8 mouse cellular contexts compared by ENCODE assay signal in the genomic region with DNA sequence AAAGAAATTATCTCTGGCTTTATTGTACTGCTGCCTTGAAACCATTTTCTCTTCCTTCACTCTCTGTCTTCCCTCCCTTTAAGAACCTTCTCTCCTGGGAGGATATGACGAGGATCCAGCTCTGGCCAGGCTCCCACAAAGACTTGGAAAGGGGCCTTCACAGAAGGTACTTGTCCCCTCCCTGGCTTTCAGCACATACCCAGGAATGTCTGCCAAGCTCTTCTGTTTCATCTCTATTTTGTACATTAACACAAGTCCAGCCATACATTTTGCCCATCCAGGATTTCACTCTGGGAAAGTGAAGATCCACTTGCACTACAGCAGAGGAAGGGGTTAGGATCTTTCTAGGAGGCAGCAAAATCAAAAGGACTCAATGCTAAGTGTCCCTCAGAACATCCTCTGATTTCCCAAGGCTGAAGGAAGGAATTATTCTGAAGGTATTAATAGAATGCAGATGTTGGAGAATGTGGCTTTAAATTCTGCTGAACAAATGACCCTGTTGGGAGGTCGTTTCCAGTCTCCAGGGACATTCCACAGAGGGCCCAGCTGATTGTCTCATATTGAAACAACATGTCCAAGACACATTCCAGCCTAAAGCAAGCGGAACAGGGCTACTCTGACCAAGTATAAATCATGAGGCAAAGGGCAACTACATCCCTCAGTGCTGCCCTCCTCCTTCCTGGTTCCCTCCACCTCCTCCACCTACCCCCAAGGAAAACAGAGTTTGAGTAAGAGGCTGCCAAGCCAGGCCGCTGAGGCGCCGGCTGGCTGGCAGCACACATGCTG.
DNase-seq lines count a peak whose midpoint lies in the region; ATAC-seq and TF ChIP-seq lines count a peak whose summit lies in the region.

No protein-coding gene starts in this region.

- TF ChIP-seq CTCF in testis, adult 2 months (IDR thresholded peaks at IDR 0.05; ENCODE audit: control insufficient read depth, insufficient read depth, insufficient replicate concordance, low read depth, low read length): no peak

- peak; percentile 2 for DNase-seq in forebrain, embryonic 14.5 days (ENCODE audit: low spot score)
- DNase-seq in embryo, embryonic 10 days (ENCODE audit: low spot score): peak; percentile 80
- peak; percentile 75 for DNase-seq in limb, embryonic 10.5 days (ENCODE audit: low spot score)
- no peak for DNase-seq in left cerebral cortex, adult 8-10 months (ENCODE audit: low spot score in 2 of 2)

- TF ChIP-seq POLR2A in testis, adult 2 months (IDR thresholded peaks at IDR 0.05; ENCODE audit: control insufficient read depth, low read depth, low read length): no peak

- no peak overlapping the region for H3K9ac ChIP-seq in forebrain, embryonic 14.5 days (ENCODE audit: low read length)
- H3K9ac ChIP-seq in forebrain, embryonic 16.5 days (replicated peaks; ENCODE audit: low read depth, low read length): no peak overlapping the region
- H3K9ac ChIP-seq in heart, embryonic 13.5 days: 0 out of 2 replicates have a peak overlapping the region, but pooled peaks have one; percentile 8

- H3K27ac ChIP-seq in forebrain, embryonic 14.5 days (ENCODE audit: low read depth, low read length): no peak overlapping the region
- no peak overlapping the region for H3K27ac ChIP-seq in forebrain, embryonic 16.5 days (ENCODE audit: low read length)
- H3K27ac ChIP-seq in heart, embryonic 13.5 days (replicated peaks): peak overlapping the region; percentile 74
- peak overlapping the region; percentile 78 for H3K27ac ChIP-seq in limb, embryonic 10.5 days
- H3K27ac ChIP-seq in testis, adult 2 months (ENCODE audit: control insufficient read depth, insufficient read depth, low read depth, low read length): peak overlapping the region; percentile 61

- no peaks in the 10 kb centered on the region for H3K4me1 ChIP-seq in forebrain, embryonic 14.5 days (ENCODE audit: control insufficient read depth, insufficient read depth, low read length)
- H3K4me1 ChIP-seq in forebrain, embryonic 16.5 days (replicated peaks; ENCODE audit: control insufficient read depth, insufficient read depth, low read length): no peaks in the 10 kb centered on the region
- H3K4me1 ChIP-seq in heart, embryonic 13.5 days: peaks cover 31% of the 10 kb centered on the region
- H3K4me1 ChIP-seq in limb, embryonic 10.5 days: peaks cover 30% of the 10 kb centered on the region
- no peaks in the 10 kb centered on the region for H3K4me1 ChIP-seq in testis, adult 2 months (ENCODE audit: control insufficient read depth, insufficient read depth, low read length)

- ATAC-seq in forebrain, embryonic 14.5 days: no peak
- no peak for ATAC-seq in forebrain, embryonic 16.5 days
- ATAC-seq in heart, embryonic 13.5 days (ENCODE audit: extremely low read depth, insufficient number of reproducible peaks, low FRiP score, low TSS enrichment): no peak
- no peak for ATAC-seq in erythroblast, adult 5-6 weeks (replicated peaks; ENCODE audit: low FRiP score, poor library complexity, severe bottlenecking)

- no peak overlapping the region for H3K4me3 ChIP-seq in forebrain, embryonic 14.5 days (ENCODE audit: low read depth, low read length)
- no peak overlapping the region for H3K4me3 ChIP-seq in forebrain, embryonic 16.5 days (replicated peaks; ENCODE audit: low read length)
- no peak overlapping the region for H3K4me3 ChIP-seq in heart, embryonic 13.5 days
- no peak overlapping the region for H3K4me3 ChIP-seq in limb, embryonic 10.5 days
- H3K4me3 ChIP-seq in testis, adult 2 months (ENCODE audit: control insufficient read depth, low read depth, low read length): no peak overlapping the region

- WGBS in forebrain, embryonic 14.5 days: 74% methylated on average over 6 of the region's 6 CpGs
- WGBS in forebrain, embryonic 16.5 days: 65% methylated on average over 6 of the region's 6 CpGs
- WGBS in heart, embryonic 13.5 days: 34% methylated on average over 6 of the region's 6 CpGs
- 13% methylated on average over 6 of the region's 6 CpGs for WGBS in limb, embryonic 10.5 days

- no peaks in the 10 kb centered on the region for H3K9me3 ChIP-seq in forebrain, embryonic 14.5 days (replicated peaks; ENCODE audit: control insufficient read depth, low read length)
- H3K9me3 ChIP-seq in forebrain, embryonic 16.5 days (ENCODE audit: control insufficient read depth, low read length): no peaks in the 10 kb centered on the region
- H3K9me3 ChIP-seq in heart, embryonic 13.5 days: no peaks in the 10 kb centered on the region
- no peaks in the 10 kb centered on the region for H3K9me3 ChIP-seq in limb, embryonic 10.5 days (replicated peaks)

- no peaks in the 10 kb centered on the region for H3K27me3 ChIP-seq in forebrain, embryonic 14.5 days (replicated peaks; ENCODE audit: control insufficient read depth, insufficient read depth, low read length)
- no peaks in the 10 kb centered on the region for H3K27me3 ChIP-seq in forebrain, embryonic 16.5 days (replicated peaks; ENCODE audit: control insufficient read depth, insufficient read depth, low read length)
- no peaks in the 10 kb centered on the region for H3K27me3 ChIP-seq in heart, embryonic 13.5 days (replicated peaks)
- no peaks in the 10 kb centered on the region for H3K27me3 ChIP-seq in limb, embryonic 10.5 days (ENCODE audit: low read depth, poor library complexity, severe bottlenecking)
- no peaks in the 10 kb centered on the region for H3K27me3 ChIP-seq in testis, adult 2 months (ENCODE audit: control insufficient read depth, insufficient read depth, low read length)

- H3K36me3 ChIP-seq in forebrain, embryonic 14.5 days (ENCODE audit: control insufficient read depth, insufficient read depth, low read length): no peaks in the 10 kb centered on the region
- H3K36me3 ChIP-seq in forebrain, embryonic 16.5 days (ENCODE audit: control insufficient read depth, insufficient read depth): no peaks in the 10 kb centered on the region
- H3K36me3 ChIP-seq in heart, embryonic 13.5 days: no peaks in the 10 kb centered on the region
- H3K36me3 ChIP-seq in limb, embryonic 10.5 days: no peaks in the 10 kb centered on the region
- no peaks in the 10 kb centered on the region for H3K36me3 ChIP-seq in testis, adult 2 months (ENCODE audit: control insufficient read depth, insufficient read depth, low read length)

- no peak overlapping the region for H3K4me2 ChIP-seq in forebrain, embryonic 14.5 days (ENCODE audit: low read length)
- H3K4me2 ChIP-seq in forebrain, embryonic 16.5 days (ENCODE audit: low read length): no peak overlapping the region
- H3K4me2 ChIP-seq in heart, embryonic 13.5 days: no peak overlapping the region

Comparison
In these comparisons a context has a peak if more than half of its experiments do, and no peak if none do; other contexts are left out.
1. DNase-seq: peak in forebrain, embryonic 14.5 days (single experiment), embryo, embryonic 10 days (single experiment) and limb, embryonic 10.5 days (single experiment); none in left cerebral cortex, adult 8-10 months (0 of 2).
2. H3K27ac ChIP-seq: peak in heart, embryonic 13.5 days (single experiment), limb, embryonic 10.5 days (single experiment) and testis, adult 2 months (single experiment); none in forebrain, embryonic 14.5 days (single experiment) and forebrain, embryonic 16.5 days (single experiment).